Mouse (Mus musculus) G1E (cell line): ENCODE measurements around the gene Myh9.
"Not testable (repeated sequence)": the region's sequence is repeated elsewhere in the genome, so short reads cannot be mapped to it uniquely, and the experiment has no call there.

Experiments used
- CTCF ChIP-seq: IDR thresholded peaks from 2 replicates; pipeline ENCODE4 v1.5.1; 2012; ENCODE audit warnings: low read depth, low read length, inconsistent platforms, mixed read lengths
- GATA1 ChIP-seq: IDR thresholded peaks from 2 replicates; pipeline ENCODE4 v1.6.1; 2012; ENCODE audit warnings: borderline replicate concordance, low read length, inconsistent platforms, mixed read lengths
- POLR2AphosphoS5 ChIP-seq: IDR thresholded peaks from 2 replicates; pipeline ENCODE4 v1.6.1; 2012; ENCODE audit warnings: low read depth, low read length, inconsistent platforms; ENCODE audit not compliant: insufficient replicate concordance

DNA sequence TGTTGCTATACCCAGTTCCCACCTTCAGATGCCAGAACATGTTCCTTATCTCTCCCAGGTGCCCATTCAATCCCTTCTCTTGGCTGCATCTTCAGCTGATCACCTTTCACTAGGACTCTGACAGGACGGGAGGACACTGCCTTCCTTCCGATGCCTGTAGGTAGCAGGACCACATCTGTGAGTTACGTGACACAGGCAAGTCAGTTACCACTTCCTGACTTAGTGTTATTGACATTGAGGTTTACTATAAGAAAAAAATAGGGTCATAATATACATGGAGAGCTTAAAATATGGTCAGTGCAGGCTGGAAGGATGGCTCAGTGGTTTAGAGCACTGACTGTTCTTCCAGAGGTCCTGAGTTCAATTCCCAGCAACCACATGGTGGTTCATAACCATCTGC is 120.5 kb downstream of the Myh9 start:
- TF ChIP-seq CTCF, POLR2AphosphoS5, GATA1: not testable (repeated sequence)
